Mouse (Mus musculus) stomach, postnatal 0 days (tissue): Measurements from ENCODE around the gene Arid5b. TPM values are rescaled to one million over a fixed set of nuclear protein-coding genes. Genes with fewer than 3 reads are reported as not detected.
A peak's percentile ranks its signal among the peaks of the same experiment; 100 is the strongest.

Experiments
- ATAC-seq: fragments of 200-750 bp; cut with Nextera tagmentation; 2 replicates; pipeline ENCODE4 v1.8.0; 2017; ENCODE audit not compliant: low FRiP score, low TSS enrichment
- DNase-seq: peaks from one replicate; pipeline ENCODE4 v3.0.0-alpha.2; 2016; ENCODE audit warnings: low spot score
- H3K27ac ChIP-seq: fragments of 300-500 bp; sonication (generic); replicated peaks from 2 replicates; pipeline ENCODE4 v1.5.1; 2014; ENCODE audit warnings: mild to moderate bottlenecking, control low read depth
- H3K27me3 ChIP-seq: fragments of 300-500 bp; sonication (generic); 2 replicates; pipeline ENCODE4 v1.6.1; 2014; ENCODE audit warnings: low read length; ENCODE audit not compliant: control insufficient read depth, insufficient read depth
- H3K36me3 ChIP-seq: fragments of 300-500 bp; sonication (generic); 2 replicates; pipeline ENCODE4 v1.6.1; 2014; ENCODE audit warnings: low read length, mixed read lengths; ENCODE audit not compliant: control insufficient read depth, insufficient read depth
- H3K4me1 ChIP-seq: fragments of 300-500 bp; sonication (generic); replicated peaks from 2 replicates; pipeline ENCODE4 v1.6.1; 2014; ENCODE audit warnings: antibody characterized with exemption; ENCODE audit not compliant: control insufficient read depth, insufficient read depth
- H3K4me2 ChIP-seq: fragments of 300-500 bp; sonication (generic); replicated peaks from 2 replicates; pipeline ENCODE4 v1.6.1; 2014; ENCODE audit warnings: low read depth, mild to moderate bottlenecking, control low read depth, moderate library complexity
- H3K4me3 ChIP-seq: fragments of 300-500 bp; sonication (generic); 2 replicates; pipeline ENCODE4 v1.5.1; 2014; ENCODE audit warnings: low read depth, low read length, control low read depth
- H3K9ac ChIP-seq: fragments of 300-500 bp; sonication (generic); 2 replicates; pipeline ENCODE4 v1.6.1; 2014; ENCODE audit warnings: mild to moderate bottlenecking, low read length, control low read depth, mixed read lengths
- H3K9me3 ChIP-seq: fragments of 300-500 bp; sonication (generic); 2 replicates; pipeline ENCODE4 v1.6.1; 2016; ENCODE audit warnings: low read length; ENCODE audit not compliant: control insufficient read depth
- CTCF ChIP-seq: IDR thresholded peaks from 2 replicates; pipeline ENCODE4 v1.5.1; 2016; ENCODE audit warnings: antibody characterized with exemption, low read depth, mild to moderate bottlenecking, moderate library complexity
- EP300 ChIP-seq: optimal IDR thresholded peaks from 2 replicates; pipeline ENCODE3; 2016; ENCODE audit warnings: antibody characterized with exemption
- WGBS: fragments of 180-500 bp; shearing (Covaris S2); extraction: QIAGEN DNeasy Blood & Tissue Kit; methylation state at CpG from one replicate; pipeline ENCODE4 v1.1.7; 2014; 5-methylcytosine and 5-hydroxymethylcytosine counted together
- polyA plus RNA-seq: library from polyadenylated mRNA; unstranded; fragments of >200 nt; fragmentation: Nextera tagmentation; extraction: Ambion mirVana; gene quantifications from 2 replicates; pipeline ENCODE4 v1.2.1, GENCODE M21; 2015

Arid5b gene
- polyA plus RNA-seq, 1 experiment from 2014 or later, result 18.3 TPM

DNA sequence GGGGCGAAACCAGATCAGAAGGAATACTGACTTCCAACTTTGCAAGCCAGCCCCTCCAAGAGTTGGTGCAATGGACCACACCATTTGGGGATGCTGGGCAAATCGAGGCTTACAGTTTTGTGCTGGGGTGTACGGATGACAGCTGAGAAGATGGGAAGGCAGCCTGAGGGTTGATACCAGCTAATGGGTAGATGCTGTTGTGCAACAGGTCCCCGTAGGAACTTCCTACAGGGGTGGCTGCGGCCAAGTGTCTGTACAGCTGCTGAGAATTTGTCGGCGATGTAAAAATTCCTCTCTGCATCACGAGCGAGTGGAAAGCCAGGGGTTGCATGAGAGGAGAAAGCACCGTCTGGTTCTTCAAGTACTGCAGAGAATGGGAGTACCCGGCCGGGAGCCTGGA, 182.1 kb downstream of the Arid5b start:
- H3K9me3 ChIP-seq, result no peaks in the 10 kb centered on the region
- ATAC-seq (no peak), DNase-seq (no peak)
- no peak overlapping the region for H3K9ac ChIP-seq
- TF ChIP-seq EP300, result no peak
- TF ChIP-seq CTCF, result no peak
- H3K4me3 ChIP-seq, result no peak overlapping the region
- WGBS, result 93% methylated on average over 12 of the region's 12 CpGs
- no peak overlapping the region for H3K27ac ChIP-seq
- H3K36me3 ChIP-seq, result peaks cover 29% of the 10 kb centered on the region
- H3K4me1 ChIP-seq, result no peaks in the 10 kb centered on the region
- H3K27me3 ChIP-seq, result no peaks in the 10 kb centered on the region
- no peak overlapping the region for H3K4me2 ChIP-seq

- H3K36me3 ChIP-seq, result peaks cover 27% of the 10 kb centered on the region
- DNase-seq, result no peak
Measured at GRCm38 (mm10) chr10:68095136-68095535, 183.4 kb downstream of the Arid5b start.

GRCm38 (mm10) chr10:68093496-68093895, 185.0 kb downstream of the Arid5b start:
- no peaks in the 10 kb centered on the region for H3K4me1 ChIP-seq
- no peak overlapping the region for H3K4me2 ChIP-seq
- TF ChIP-seq CTCF, result no peak
- no peak overlapping the region for H3K4me3 ChIP-seq
- no peaks in the 10 kb centered on the region for H3K9me3 ChIP-seq
- no peak overlapping the region for H3K27ac ChIP-seq
- peaks cover 27% of the 10 kb centered on the region for H3K36me3 ChIP-seq
- ATAC-seq, result no peak
- no peak overlapping the region for H3K9ac ChIP-seq
- H3K27me3 ChIP-seq, result no peaks in the 10 kb centered on the region
- DNase-seq, result no peak
- 57% methylated on average over 3 of the region's 3 CpGs for WGBS

More at GRCm38 (mm10) chr10:68095136-68095535, 183.4 kb downstream of the Arid5b start:
- 88% methylated on average over 2 of the region's 2 CpGs for WGBS
- Histone ChIP-seq H3K9ac (no peak overlapping the region), H3K4me2 (no peak overlapping the region), H3K4me1 (no peaks in the 10 kb centered on the region), H3K27me3 (no peaks in the 10 kb centered on the region), H3K27ac (no peak overlapping the region), H3K9me3 (no peaks in the 10 kb centered on the region), H3K4me3 (no peak overlapping the region)
- no peak for TF ChIP-seq EP300
- no peak for TF ChIP-seq CTCF
- ATAC-seq, result no peak

- Histone ChIP-seq H3K4me3 (no peak overlapping the region), H3K9me3 (no peaks in the 10 kb centered on the region), H3K27ac (no peak overlapping the region), H3K4me2 (no peak overlapping the region), H3K9ac (no peak overlapping the region), H3K27me3 (no peaks in the 10 kb centered on the region), H3K36me3 (peaks cover 12% of the 10 kb centered on the region), H3K4me1 (no peaks in the 10 kb centered on the region)
- DNase-seq (no peak), ATAC-seq (peak; percentile 60; the same call in 1 of the 2 replicates)
- WGBS, result 69% methylated on average over 4 of the region's 4 CpGs
- no peak for TF ChIP-seq CTCF
- TF ChIP-seq EP300, result no peak
Measured at GRCm38 (mm10) chr10:68091840-68092239, 186.7 kb downstream of the Arid5b start.

DNA sequence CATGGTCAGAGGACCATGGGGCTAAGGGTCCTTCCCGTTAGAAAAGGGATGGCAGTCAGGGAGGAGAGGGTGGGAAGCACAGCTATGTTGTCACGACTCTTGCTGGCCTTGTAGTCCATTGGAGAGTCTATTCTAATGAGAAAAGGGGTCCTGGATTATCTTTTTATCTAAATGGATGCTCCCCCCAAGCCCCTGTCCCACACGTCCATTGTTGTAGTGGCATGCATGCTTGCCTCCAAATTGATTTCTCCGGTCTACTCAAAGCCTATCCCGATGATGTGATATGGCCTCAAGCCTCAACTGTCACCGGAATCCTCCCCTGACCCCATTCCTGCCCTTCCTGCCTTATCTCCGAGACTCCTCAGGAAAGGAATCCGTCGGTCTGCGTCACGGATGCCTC, 187.5 kb downstream of the Arid5b start:
- H3K9me3 ChIP-seq, result no peaks in the 10 kb centered on the region
- 82% methylated on average over 11 of the region's 11 CpGs for WGBS

GRCm38 (mm10) chr10:68090544-68090943, 188.0 kb downstream of the Arid5b start:
- no peak for DNase-seq
- no peak for ATAC-seq
- Histone ChIP-seq H3K9ac (no peak overlapping the region), H3K27ac (no peak overlapping the region), H3K4me2 (no peak overlapping the region), H3K4me3 (no peak overlapping the region), H3K4me1 (no peaks in the 10 kb centered on the region), H3K9me3 (no peaks in the 10 kb centered on the region), H3K36me3 (peaks cover 3% of the 10 kb centered on the region; the same call in 1 of the 2 replicates), H3K27me3 (no peaks in the 10 kb centered on the region)
- no peak for TF ChIP-seq CTCF
- no peak for TF ChIP-seq EP300
- WGBS, result 34% methylated on average over 3 of the region's 3 CpGs

More for the DNA sequence above, 187.5 kb downstream of the Arid5b start:
- TF ChIP-seq EP300 (no peak), CTCF (no peak)
- H3K4me2 ChIP-seq, result no peak overlapping the region
- ATAC-seq, result no peak
- no peak overlapping the region for H3K4me3 ChIP-seq
- no peak overlapping the region for H3K9ac ChIP-seq
- H3K27ac ChIP-seq, result no peak overlapping the region
- peaks cover 4% of the 10 kb centered on the region for H3K36me3 ChIP-seq
- DNase-seq, result no peak
- H3K4me1 ChIP-seq, result no peaks in the 10 kb centered on the region
- no peaks in the 10 kb centered on the region for H3K27me3 ChIP-seq
